Mouse (Mus musculus): ENCODE results near the gene Plcxd1. TPM values are rescaled to one million over a fixed set of nuclear protein-coding genes. Genes with fewer than 3 reads are reported as not detected.
A peak's percentile ranks its signal among the peaks of the same experiment; 100 is the strongest.

Gene Plcxd1
- total and polyA plus RNA-seq, 3 experiments: 0.64 to 1.3 TPM; not detected in 1

DNA sequence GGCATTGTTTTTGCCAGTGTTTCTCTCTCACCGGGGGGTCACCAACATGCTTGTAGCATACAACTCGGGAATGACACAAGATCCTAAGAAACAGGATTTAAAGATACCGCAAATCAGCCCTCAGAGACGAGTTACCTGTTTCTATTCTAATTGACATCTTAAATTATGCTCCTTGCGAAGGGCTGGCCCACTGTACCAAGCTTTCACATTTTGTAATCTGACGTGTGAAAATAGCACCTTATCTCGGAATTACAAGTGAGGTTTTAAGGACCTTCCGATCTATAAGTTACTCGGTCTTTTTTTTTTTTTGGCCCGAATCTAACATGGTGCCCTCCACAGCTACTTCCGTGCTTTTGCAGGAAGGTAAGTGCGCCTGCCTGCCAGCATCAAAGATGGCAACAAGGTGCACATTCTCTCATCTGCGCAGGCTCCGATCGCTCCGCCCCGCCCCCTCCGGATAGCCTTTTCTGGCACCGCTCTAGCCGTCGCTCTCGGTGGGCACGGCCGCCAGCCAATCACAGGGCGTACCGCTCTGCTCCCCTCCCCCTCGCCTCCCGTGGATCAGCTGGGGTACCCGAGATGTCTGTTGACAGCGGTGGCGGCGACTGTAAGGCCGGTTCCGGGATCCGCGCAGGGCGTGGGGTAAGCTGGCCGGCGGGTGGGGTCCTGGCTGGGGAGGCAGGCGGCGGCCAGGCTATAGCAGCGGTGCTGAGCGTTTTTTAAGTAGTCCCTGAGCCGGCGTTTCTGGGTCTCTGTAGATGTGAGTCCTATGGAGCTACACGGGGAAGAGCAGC is 35.7 kb downstream of the Plcxd1 start, which contains the start of gene Chfr (continued):
- TF ChIP-seq CHD1 (IDR thresholded peaks at IDR 0.05; ENCODE audit: low read depth, low read length) (no peak), MYC (IDR thresholded peaks at IDR 0.05; ENCODE audit: low read depth, low read length) (no peak), ELF1 (IDR thresholded peaks at IDR 0.05; ENCODE audit: low read depth, low read length) (peak; percentile 96), RCOR1 (conservative IDR thresholded peaks at IDR 0.05; ENCODE audit: low read depth, low read length) (no peak), BHLHE40 (IDR thresholded peaks at IDR 0.05; ENCODE audit: low read depth, low read length) (peak; percentile 60), POLR2AphosphoS2 (IDR thresholded peaks at IDR 0.05; ENCODE audit: low read depth, low read length) (peak; percentile 31; the same call in 1 of the 2 replicates), ETS1 (conservative IDR thresholded peaks at IDR 0.05; ENCODE audit: low read depth, low read length) (peak; percentile 63), GABPA (IDR thresholded peaks at IDR 0.05; ENCODE audit: insufficient replicate concordance, low read depth, low read length) (peak; percentile 30; the same call in 1 of the 2 replicates), SMC3 (IDR thresholded peaks at IDR 0.05; ENCODE audit: low read depth, low read length) (no peak), CHD2 (IDR thresholded peaks at IDR 0.05; ENCODE audit: low read length) (peak; percentile 96), SIN3A (IDR thresholded peaks at IDR 0.05; ENCODE audit: low read length) (peak; percentile 100), MAZ (IDR thresholded peaks at IDR 0.05; ENCODE audit: low read depth, low read length) (peak; percentile 84)

DNA sequence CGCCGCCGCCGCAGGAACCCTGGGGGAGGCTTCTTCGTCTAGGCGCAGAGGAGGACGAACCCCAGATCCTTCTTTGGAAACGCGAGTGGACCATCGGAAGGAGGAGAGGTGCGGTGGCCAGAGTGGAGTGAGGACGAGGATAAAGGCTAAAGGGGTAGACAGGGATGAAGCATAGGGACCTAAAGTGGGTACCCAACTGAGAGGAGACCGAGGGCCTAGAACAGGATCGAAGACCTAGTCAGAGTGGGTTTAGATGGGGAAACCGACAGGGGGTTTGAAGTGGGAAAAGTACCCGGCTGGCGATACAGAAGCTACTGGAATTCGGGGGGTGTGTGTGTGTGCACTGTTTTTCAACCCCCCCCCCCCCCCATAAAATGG is 36.3 kb downstream of the Plcxd1 start:
- TF ChIP-seq TBP (conservative IDR thresholded peaks at IDR 0.05; ENCODE audit: low read depth, low read length) (no peak), NRF1 (IDR thresholded peaks at IDR 0.05; ENCODE audit: low read depth, low read length) (no peak), RCOR1 (conservative IDR thresholded peaks at IDR 0.05; ENCODE audit: low read depth, low read length) (no peak), BHLHE40 (IDR thresholded peaks at IDR 0.05; ENCODE audit: low read depth, low read length) (no peak), RAD21 (IDR thresholded peaks at IDR 0.05; ENCODE audit: low read depth, low read length) (no peak), ZNF384 (IDR thresholded peaks at IDR 0.05; ENCODE audit: low read depth, low read length) (no peak), JUN (IDR thresholded peaks at IDR 0.05; ENCODE audit: insufficient read depth, low read depth, low read length) (no peak), USF1 (IDR thresholded peaks at IDR 0.05; ENCODE audit: low read depth, low read length) (no peak), POLR2A (IDR thresholded peaks at IDR 0.05; ENCODE audit: low read depth, low read length) (no peak), HCFC1 (IDR thresholded peaks at IDR 0.05; ENCODE audit: low read depth, low read length) (no peak), MAX (IDR thresholded peaks at IDR 0.05; ENCODE audit: low read length) (no peak), EP300 (IDR thresholded peaks at IDR 0.05; ENCODE audit: low read length) (no peak), SMC3 (IDR thresholded peaks at IDR 0.05; ENCODE audit: low read depth, low read length) (no peak), ZMIZ1 (IDR thresholded peaks at IDR 0.05; ENCODE audit: low read depth, low read length) (no peak), USF2 (conservative IDR thresholded peaks at IDR 0.05; ENCODE audit: low read depth, low read length) (no peak), NELFE (IDR thresholded peaks at IDR 0.05; ENCODE audit: low read depth, low read length) (no peak), MXI1 (IDR thresholded peaks at IDR 0.05; ENCODE audit: low read depth, low read length) (no peak), SIN3A (IDR thresholded peaks at IDR 0.05; ENCODE audit: low read length) (no peak), KAT2A (IDR thresholded peaks at IDR 0.05; ENCODE audit: insufficient replicate concordance, low read length) (no peak)
- Histone ChIP-seq H3K79me2 (replicated peaks; ENCODE audit: control insufficient read depth, extremely low read depth, insufficient read depth, poor library complexity, severe bottlenecking) (peaks cover 14% of the 10 kb centered on the region), H3K9me3 (replicated peaks; ENCODE audit: low read length) (peaks cover 6% of the 10 kb centered on the region), H3K36me3 (replicated peaks in 1 of 2; ENCODE audit: control insufficient read depth in 1 of 2, insufficient read depth in 1 of 2, low read length in 1 of 2) (peaks cover 10 to 27% of the 10 kb centered on the region in 2 experiments), H3K4me1 (ENCODE audit: control insufficient read depth in 1 of 2, insufficient read depth in 2 of 2) (peaks cover 5 to 25% of the 10 kb centered on the region in 2 experiments), H3K9ac (ENCODE audit: insufficient read depth, low read depth) (peak overlapping the region; percentile 91), H3K4me3 (replicated peaks in 1 of 3; ENCODE audit: low read depth in 2 of 3, low read length in 2 of 3, poor library complexity in 1 of 3) (peak overlapping the region; percentile 80 to 92 (median 85)), H3K4me2 (ENCODE audit: insufficient read depth, low read depth, poor library complexity, severe bottlenecking) (peak overlapping the region; percentile 82; the same call in 1 of the 2 replicates), H3K27ac (ENCODE audit: insufficient read depth, low read depth) (no peak overlapping the region), H3K27me3 (replicated peaks) (no peaks in the 10 kb centered on the region)
- dilution Hi-C loops (cut with MboI; ENCODE audit: extremely low pct_ligation_motif_present, extremely low pct_unique_long_range_greater_than_20kb, low sequenced_read_pairs): no loop called here
- no peak for DNase-seq (ENCODE audit: extremely low read depth)
- in situ Hi-C loops (cut with MboI; ENCODE audit: low pct_ligation_motif_present, low pct_unique_long_range_greater_than_20kb, low sequenced_read_pairs): no loop called here
